Mouse (Mus musculus): ENCODE data around the gene Kir3dl2.
"Not testable (repeated sequence)": the region's sequence is repeated elsewhere in the genome, so short reads cannot be mapped to it uniquely, and the experiment has no call there.

Kir3dl2 gene

GRCm38 (mm10) chrX:136543956-136544355 is at the start of gene Kir3dl2:
Gene Kir3dl2 (minus strand): TSS chrX:136544056.
- not testable (repeated sequence) for DNase-seq

DNA sequence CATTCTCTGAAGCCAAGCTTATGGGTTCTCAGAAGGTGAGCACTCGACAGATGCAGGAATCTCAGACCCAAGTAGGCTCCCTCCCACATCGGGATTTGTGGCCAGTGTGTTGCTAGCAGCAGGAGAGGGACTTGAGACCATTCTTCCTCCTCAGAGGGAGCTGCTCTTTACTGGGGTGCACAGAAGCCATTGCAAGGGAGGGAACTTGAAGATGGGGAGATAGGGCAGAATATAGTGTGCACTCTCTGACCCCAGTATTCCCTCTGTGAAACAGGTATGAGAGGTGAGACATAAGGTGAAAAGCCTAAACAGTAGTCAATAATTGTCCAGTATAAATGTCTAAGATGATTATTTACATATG is 47.0 kb upstream of the Kir3dl2 start:
- no peak for DNase-seq

DNA sequence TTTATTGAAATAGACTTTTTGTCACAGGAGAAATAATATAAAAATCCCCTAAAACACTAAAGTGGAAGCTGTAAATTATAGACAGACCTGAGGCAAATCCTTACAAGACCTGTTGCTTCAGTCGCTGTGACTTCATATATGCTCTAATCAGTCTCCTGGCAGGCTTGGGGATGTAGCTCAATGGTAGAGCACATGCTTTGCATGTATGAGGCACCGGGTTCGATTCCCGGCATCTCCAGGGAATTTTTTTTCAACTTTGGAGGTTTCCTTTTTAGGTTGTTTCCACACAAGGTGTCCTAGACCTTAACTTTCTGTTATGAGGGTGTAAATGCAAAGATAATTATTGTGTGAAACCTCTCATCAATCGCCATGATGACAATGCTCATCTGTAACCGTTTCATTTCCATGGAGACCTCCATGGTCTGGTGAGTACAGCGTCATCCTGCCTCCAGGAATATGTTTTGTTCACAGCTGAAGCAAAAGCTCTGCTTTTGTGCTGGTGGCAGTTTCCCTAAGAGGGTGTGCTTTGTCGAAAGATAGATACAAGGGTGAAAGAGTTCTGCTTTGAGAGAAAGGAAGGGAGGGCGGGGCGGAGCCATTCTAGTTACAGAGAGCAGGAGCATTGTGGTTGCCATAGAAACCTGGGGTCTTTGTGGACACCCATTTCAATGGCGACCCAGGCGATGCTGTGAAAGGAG is 46.5 kb upstream of the Kir3dl2 start, which contains the start of gene Tceal3:
TSS of gene Tceal3 (plus strand) at position 644 of the 698 bp plus-strand sequence.
- peak; percentile 7 for DNase-seq

DNA sequence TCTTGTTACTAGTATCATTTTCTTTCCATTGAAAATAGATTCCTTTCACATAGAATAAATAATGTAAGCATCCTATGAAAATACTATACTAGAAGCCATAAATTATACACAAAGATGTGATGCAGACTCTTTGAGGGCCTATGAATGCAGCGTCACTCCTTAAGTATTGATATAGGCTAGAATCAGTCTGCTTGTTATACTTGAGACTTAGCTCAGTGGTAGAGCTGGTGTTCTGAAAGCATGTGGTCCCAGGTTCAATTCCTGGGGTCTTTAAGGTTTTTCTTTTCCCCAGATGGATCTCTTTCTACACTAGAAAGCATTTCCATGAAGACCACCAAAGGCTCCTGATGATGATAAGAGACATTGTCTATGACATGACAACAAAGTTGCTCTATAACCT is 40.8 kb upstream of the Kir3dl2 start:
- DNase-seq = no peak

DNA sequence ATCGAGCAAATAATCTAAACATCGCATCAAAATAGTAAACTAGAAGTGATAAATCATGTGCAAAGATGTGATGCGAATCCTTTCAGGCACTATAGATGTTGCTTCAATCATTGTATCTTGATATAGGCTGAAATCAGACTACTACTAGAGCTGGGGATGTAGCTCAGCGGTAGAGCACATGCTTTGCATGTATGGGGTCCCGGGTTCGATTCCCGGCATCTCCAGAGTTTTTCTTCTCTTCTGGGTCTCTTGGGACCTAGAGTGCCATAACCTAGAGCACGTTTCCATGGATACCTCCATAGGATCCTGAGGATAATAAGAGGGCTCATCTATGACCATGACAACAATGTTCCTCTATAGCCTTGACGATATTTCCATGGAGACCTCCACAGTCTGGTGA is 25.2 kb upstream of the Kir3dl2 start:
- not testable (repeated sequence) for DNase-seq

DNA sequence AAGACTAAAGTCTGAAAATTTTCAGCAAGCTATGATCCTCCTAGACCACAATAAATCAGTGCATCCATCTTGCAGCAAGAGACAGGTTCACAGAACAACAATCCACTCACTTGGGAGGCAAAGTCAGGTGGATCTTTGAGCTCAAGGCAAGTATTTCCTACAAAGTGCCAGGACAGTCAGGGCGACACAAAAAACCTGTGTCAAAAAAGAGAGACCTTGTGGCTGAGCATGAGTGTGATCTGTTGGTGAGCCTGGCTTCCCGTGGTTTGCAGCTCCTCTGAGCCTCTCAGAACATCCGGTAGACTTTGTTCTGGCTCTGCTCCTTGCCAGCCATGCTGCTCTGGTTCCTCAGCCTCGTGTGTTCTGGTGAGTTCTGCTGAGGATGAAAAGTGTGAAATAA is 26.2 kb downstream of the Kir3dl2 start, which contains the start of gene Kir3dl1:
TSS of gene Kir3dl1 (plus strand) at position 301 of the 400 bp plus-strand sequence.
- DNase-seq = not testable (repeated sequence)
